30 mouse cellular contexts compared by ENCODE assay signal in genomic region chr9:115600826-115601225, GRCm38 (mm10).
"Had no signal": no experiment of that assay in that cellular context is flagged by ENCODE, and none has a peak within 500 bp of the region (broad histone marks: within the 10 kb centered on the region; RNA-seq: fewer than 3 reads in every experiment).

No protein-coding gene starts in this region.

- H3K9me3 ChIP-seq: limb, embryonic 10.5 days; limb, embryonic 12.5 days; limb, embryonic 15.5 days; liver, embryonic 12.5 days; liver, embryonic 13.5 days; liver, embryonic 15.5 days; lung, embryonic 15.5 days; midbrain, embryonic 12.5 days; midbrain, embryonic 13.5 days; neural tube, embryonic 12.5 days had no signal

- H3K4me3 ChIP-seq: limb, embryonic 10.5 days; limb, embryonic 12.5 days; limb, embryonic 13.5 days; limb, embryonic 15.5 days; liver, embryonic 12.5 days; liver, embryonic 13.5 days; liver, embryonic 15.5 days; lung, embryonic 15.5 days; megakaryocyte, embryonic 14.5 days; midbrain, embryonic 10.5 days; midbrain, embryonic 12.5 days; midbrain, embryonic 13.5 days; myocyte; neural tube, embryonic 12.5 days had no signal

- H3K36me3 ChIP-seq: limb, embryonic 10.5 days; limb, embryonic 12.5 days; limb, embryonic 13.5 days; limb, embryonic 15.5 days; liver, embryonic 12.5 days; liver, embryonic 13.5 days; liver, embryonic 15.5 days; lung, embryonic 15.5 days; midbrain, embryonic 10.5 days; midbrain, embryonic 12.5 days; midbrain, embryonic 13.5 days; neural tube, embryonic 12.5 days had no signal

- DNase-seq: left cerebral cortex, postnatal 4 days; liver; liver, embryonic 13.5 days; liver, postnatal 0 days; lung, adult 18-20 months; lung, adult 2 months; lung, embryonic 14.5 days; lung, postnatal 10 days; lung, postnatal 14 days; lung, postnatal 36 days; lung, postnatal 4 days; midbrain, embryonic 14.5 days had no signal

- H3K9ac ChIP-seq: limb, embryonic 12.5 days; limb, embryonic 13.5 days; limb, embryonic 15.5 days; liver, embryonic 12.5 days; liver, embryonic 13.5 days; liver, embryonic 14.5 days; liver, embryonic 15.5 days; liver, postnatal 0 days; lung, embryonic 14.5 days; lung, embryonic 15.5 days; midbrain, embryonic 12.5 days; midbrain, embryonic 13.5 days; neural tube, embryonic 12.5 days had no signal

- H3K27ac ChIP-seq: limb, embryonic 10.5 days; limb, embryonic 12.5 days; limb, embryonic 13.5 days; limb, embryonic 15.5 days; liver, embryonic 12.5 days; liver, embryonic 13.5 days; liver, embryonic 14.5 days; liver, embryonic 15.5 days; lung, embryonic 15.5 days; macrophage; midbrain, embryonic 10.5 days; midbrain, embryonic 12.5 days; midbrain, embryonic 13.5 days; neural tube, embryonic 12.5 days had no signal

- H3K27me3 ChIP-seq: limb, embryonic 12.5 days; limb, embryonic 13.5 days; limb, embryonic 15.5 days; liver, embryonic 12.5 days; liver, embryonic 13.5 days; liver, embryonic 15.5 days; lung, embryonic 15.5 days; midbrain, embryonic 12.5 days; midbrain, embryonic 13.5 days; neural tube, embryonic 12.5 days had no signal

- H3K4me1 ChIP-seq: limb, embryonic 10.5 days; limb, embryonic 12.5 days; limb, embryonic 13.5 days; limb, embryonic 15.5 days; liver, embryonic 12.5 days; liver, embryonic 13.5 days; liver, embryonic 15.5 days; lung, embryonic 15.5 days had no signal

- ATAC-seq: liver, embryonic 12.5 days; liver, postnatal 0 days; lung, postnatal 0 days; midbrain, embryonic 13.5 days; midbrain, embryonic 16.5 days had no signal

- H3K4me2 ChIP-seq: limb, embryonic 12.5 days; limb, embryonic 13.5 days; limb, embryonic 15.5 days; liver, embryonic 11.5 days; liver, embryonic 12.5 days; liver, embryonic 13.5 days; liver, embryonic 15.5 days; lung, embryonic 14.5 days; lung, embryonic 15.5 days; midbrain, embryonic 12.5 days; midbrain, embryonic 13.5 days; neural tube, embryonic 12.5 days had no signal
